Mouse (Mus musculus): ENCODE measurements around the gene Clic1. TPM values are rescaled to one million over a fixed set of nuclear protein-coding genes. Genes with fewer than 3 reads are reported as not detected.
A peak's percentile ranks its signal among the peaks of the same experiment; 100 is the strongest.
"Not testable (repeated sequence)": the region's sequence is repeated elsewhere in the genome, so short reads cannot be mapped to it uniquely, and the experiment has no call there.

Clic1 gene
- polyA plus RNA-seq, 1 experiment from 2014 or later, result 73.9 TPM

DNA sequence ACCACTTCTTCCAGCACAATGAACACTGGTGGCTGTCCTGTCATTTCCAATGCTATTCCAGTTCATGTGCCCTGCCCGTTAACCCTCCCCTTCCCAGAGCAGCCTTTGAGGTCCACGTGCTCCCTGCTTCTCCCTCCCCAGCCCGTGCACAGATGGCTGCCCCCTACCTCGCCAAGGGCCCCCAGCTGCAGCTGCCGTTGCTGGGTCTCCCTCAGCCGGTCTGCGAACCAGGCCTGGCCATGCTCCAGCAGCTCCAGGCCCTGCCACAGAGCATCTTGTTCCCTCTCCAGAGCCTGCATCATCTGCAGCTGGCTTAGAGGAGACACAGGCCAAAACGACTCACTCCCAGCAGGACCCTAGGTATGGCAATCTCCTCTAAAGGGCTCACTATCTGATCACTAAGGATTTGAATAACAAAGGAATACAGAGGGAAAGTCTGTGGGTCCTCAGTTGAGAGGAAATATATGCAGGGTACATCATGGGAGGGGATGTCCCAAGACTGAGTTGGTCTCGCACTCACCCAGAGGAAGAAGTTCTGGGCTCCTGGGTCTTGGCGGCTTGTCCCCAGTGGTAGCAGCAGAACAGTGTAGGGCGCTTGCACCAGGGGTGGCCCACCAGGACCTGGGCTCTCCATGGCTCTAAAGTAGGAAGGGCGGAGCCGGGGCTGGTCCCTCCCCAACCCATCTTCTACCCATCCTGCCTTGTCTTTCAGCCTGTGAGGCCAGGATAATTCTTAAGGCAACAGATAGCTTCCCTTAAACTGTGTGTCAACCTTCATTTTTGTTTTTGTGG is 22.3 kb upstream of the Clic1 start, which contains the start of gene Sapcd1:
Gene Sapcd1 (minus strand): TSS at position 740 of the 792 bp plus-strand sequence.
- peak within 1 kb of the TSS; percentile 25; the same call in 1 of the 2 replicates for H3K4me2 ChIP-seq (ENCODE audit: low read depth, low read length)
- no peaks in the 10 kb centered on the region for H3K36me3 ChIP-seq (replicated peaks; ENCODE audit: control insufficient read depth, insufficient read depth, low read depth, low read length)
- H3K27me3 ChIP-seq (ENCODE audit: control insufficient read depth, insufficient read depth, low read length), result no peaks in the 10 kb centered on the region
- DNase-seq (ENCODE audit: low spot score) (peak; percentile 38), ATAC-seq (replicated peaks; ENCODE audit: insufficient number of reproducible peaks, low FRiP score, low TSS enrichment, low read depth) (0 out of 2 replicates have a peak, but pooled peaks have one; percentile 45)
- peaks cover 3% of the 10 kb centered on the region for H3K4me1 ChIP-seq (ENCODE audit: control insufficient read depth, insufficient read depth, low read length)
- peak within 1 kb of the TSS; percentile 38; the same call in 1 of the 2 replicates for H3K27ac ChIP-seq (replicated peaks; ENCODE audit: low read depth, low read length)
- WGBS, result 37% methylated on average over 13 of the region's 13 CpGs
- peak within 1 kb of the TSS; percentile 51 for H3K9ac ChIP-seq (replicated peaks; ENCODE audit: low read length)
- no peaks in the 10 kb centered on the region for H3K9me3 ChIP-seq (replicated peaks; ENCODE audit: control insufficient read depth, low read length)
- peak within 1 kb of the TSS; percentile 12; the same call in 1 of the 2 replicates for H3K4me3 ChIP-seq (ENCODE audit: low read depth, low read length)

DNA sequence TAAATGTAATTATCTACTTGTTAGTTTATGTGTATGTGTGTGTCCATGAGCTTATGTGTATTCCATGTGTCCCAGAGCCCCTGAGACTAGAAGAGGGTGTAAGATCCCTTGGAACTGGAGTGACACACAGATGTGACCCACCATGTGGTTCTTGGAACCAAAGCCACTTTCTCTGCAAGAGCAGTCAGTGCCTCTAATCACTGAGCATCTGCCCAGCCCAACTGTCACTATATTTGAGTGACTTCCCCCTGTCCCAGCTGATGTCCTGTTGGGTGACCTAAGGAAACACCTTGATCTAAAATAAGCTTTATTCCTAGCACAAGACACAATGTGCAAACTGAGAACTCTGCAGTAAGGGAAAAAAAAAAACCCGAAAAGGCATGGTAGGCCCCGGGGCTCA is 21.5 kb upstream of the Clic1 start:
- no peak overlapping the region for H3K4me3 ChIP-seq (ENCODE audit: low read depth, low read length)
- no peak overlapping the region for H3K4me2 ChIP-seq (ENCODE audit: low read depth, low read length)
- DNase-seq (ENCODE audit: low spot score), result no peak
- no peak overlapping the region for H3K27ac ChIP-seq (replicated peaks; ENCODE audit: low read depth, low read length)
- no peaks in the 10 kb centered on the region for H3K9me3 ChIP-seq (replicated peaks; ENCODE audit: control insufficient read depth, low read length)
- peaks cover 3% of the 10 kb centered on the region for H3K4me1 ChIP-seq (ENCODE audit: control insufficient read depth, insufficient read depth, low read length)
- no peak overlapping the region for H3K9ac ChIP-seq (replicated peaks; ENCODE audit: low read length)
- no peaks in the 10 kb centered on the region for H3K36me3 ChIP-seq (replicated peaks; ENCODE audit: control insufficient read depth, insufficient read depth, low read depth, low read length)
- H3K27me3 ChIP-seq (ENCODE audit: control insufficient read depth, insufficient read depth, low read length), result no peaks in the 10 kb centered on the region
- WGBS, result 73% methylated on average over 2 of the region's 2 CpGs
- no peak for ATAC-seq (replicated peaks; ENCODE audit: insufficient number of reproducible peaks, low FRiP score, low TSS enrichment, low read depth)

DNA sequence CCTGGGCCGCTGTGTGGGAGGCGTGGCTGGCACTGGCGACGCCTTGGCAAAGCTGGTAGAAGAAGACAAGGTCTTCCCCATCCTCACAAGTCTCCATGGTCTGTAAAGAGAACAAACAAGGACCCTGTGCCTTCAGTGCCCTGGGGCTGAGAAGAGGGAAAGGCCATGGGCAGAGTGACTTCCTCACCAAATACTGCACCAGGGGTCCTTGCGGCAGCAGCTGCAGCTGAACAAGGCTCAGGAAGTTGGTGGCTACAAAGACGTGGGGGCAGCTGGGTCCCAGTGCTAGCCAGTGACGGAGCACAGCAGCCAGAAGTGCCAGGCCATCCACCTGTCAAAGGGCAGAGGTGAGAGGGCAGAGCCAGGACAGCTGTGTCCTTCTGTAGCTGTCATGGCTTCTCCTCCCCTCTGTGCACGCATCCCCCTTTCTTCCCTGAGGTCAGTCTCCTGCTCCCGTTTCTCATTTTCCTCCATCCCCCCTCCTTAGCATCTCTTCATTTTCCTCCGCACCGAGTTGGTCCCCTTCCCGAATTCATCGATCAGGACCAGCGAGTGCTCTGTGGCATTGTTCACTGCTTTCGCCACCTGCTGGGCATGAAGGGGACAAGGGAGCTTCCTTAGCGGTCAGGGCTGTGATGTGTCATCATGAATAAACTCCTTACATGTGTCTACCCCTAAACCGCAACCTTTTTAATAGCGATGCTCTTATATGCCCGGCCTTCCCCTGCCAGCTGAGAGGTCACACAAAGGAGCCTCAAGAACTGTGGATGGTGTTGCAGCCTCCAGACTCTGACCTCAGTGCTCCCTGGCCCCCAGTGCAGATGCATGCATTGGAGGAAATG is 19.9 kb upstream of the Clic1 start:
- WGBS, result 27% methylated on average over 19 of the region's 19 CpGs
- Histone ChIP-seq H3K36me3 (replicated peaks; ENCODE audit: control insufficient read depth, insufficient read depth, low read depth, low read length) (no peaks in the 10 kb centered on the region), H3K27ac (replicated peaks; ENCODE audit: low read depth, low read length) (no peak overlapping the region), H3K4me2 (ENCODE audit: low read depth, low read length) (no peak overlapping the region), H3K4me1 (ENCODE audit: control insufficient read depth, insufficient read depth, low read length) (peaks cover 3% of the 10 kb centered on the region), H3K9me3 (replicated peaks; ENCODE audit: control insufficient read depth, low read length) (no peaks in the 10 kb centered on the region), H3K4me3 (ENCODE audit: low read depth, low read length) (no peak overlapping the region), H3K9ac (replicated peaks; ENCODE audit: low read length) (peak overlapping the region; percentile 13; the same call in 1 of the 2 replicates), H3K27me3 (ENCODE audit: control insufficient read depth, insufficient read depth, low read length) (no peaks in the 10 kb centered on the region)
- DNase-seq (ENCODE audit: low spot score) (peak; percentile 56), ATAC-seq (replicated peaks; ENCODE audit: insufficient number of reproducible peaks, low FRiP score, low TSS enrichment, low read depth) (no peak)

DNA sequence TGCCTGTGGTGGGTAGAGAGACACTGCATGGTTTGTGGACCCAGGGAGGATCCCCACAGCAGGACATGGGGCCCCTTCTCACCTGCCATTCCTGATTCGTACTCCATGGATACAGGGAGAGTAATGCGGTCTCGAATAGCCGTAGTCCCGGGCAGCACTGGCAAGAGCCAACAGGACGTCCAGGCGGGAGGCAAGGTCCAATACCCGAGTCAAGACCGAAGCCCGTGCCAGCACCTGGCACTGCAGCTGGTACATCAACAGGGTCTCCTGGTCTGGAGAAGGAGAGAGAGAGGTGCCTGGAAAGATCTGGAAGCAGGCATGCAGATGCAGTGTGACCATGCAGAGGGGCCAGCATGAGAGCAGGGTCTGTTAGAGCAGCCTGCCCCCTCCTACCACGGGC is 18.5 kb upstream of the Clic1 start:
- DNase-seq (ENCODE audit: low spot score) (no peak), ATAC-seq (replicated peaks; ENCODE audit: insufficient number of reproducible peaks, low FRiP score, low TSS enrichment, low read depth) (no peak)
- no peaks in the 10 kb centered on the region for H3K36me3 ChIP-seq (replicated peaks; ENCODE audit: control insufficient read depth, insufficient read depth, low read depth, low read length)
- no peak overlapping the region for H3K27ac ChIP-seq (replicated peaks; ENCODE audit: low read depth, low read length)
- H3K4me2 ChIP-seq (ENCODE audit: low read depth, low read length), result no peak overlapping the region
- H3K9me3 ChIP-seq (replicated peaks; ENCODE audit: control insufficient read depth, low read length), result no peaks in the 10 kb centered on the region
- 94% methylated on average over 11 of the region's 11 CpGs for WGBS
- H3K4me1 ChIP-seq (ENCODE audit: control insufficient read depth, insufficient read depth, low read length), result peaks cover 3% of the 10 kb centered on the region
- H3K27me3 ChIP-seq (ENCODE audit: control insufficient read depth, insufficient read depth, low read length), result no peaks in the 10 kb centered on the region
- no peak overlapping the region for H3K9ac ChIP-seq (replicated peaks; ENCODE audit: low read length)
- H3K4me3 ChIP-seq (ENCODE audit: low read depth, low read length), result no peak overlapping the region

DNA sequence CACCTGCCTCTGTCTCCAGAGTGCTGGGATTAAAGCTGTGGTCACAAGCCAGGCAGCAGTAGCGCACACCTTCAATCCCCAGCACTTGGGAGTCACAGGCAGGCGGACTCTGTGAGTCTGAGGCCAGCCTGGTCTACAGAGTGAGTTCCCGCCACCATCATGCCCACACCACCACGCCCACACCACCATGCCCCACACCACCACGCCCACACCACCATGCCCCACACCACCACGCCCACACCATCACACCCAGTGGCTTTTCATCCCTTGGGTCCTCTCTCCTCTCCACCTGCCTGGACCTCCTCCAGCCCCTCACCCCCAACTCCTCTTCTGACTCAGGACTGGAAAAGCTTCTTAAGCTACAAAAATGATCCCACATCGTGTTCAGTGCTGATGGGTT is 17.9 kb upstream of the Clic1 start:
- Histone ChIP-seq H3K4me1 (ENCODE audit: control insufficient read depth, insufficient read depth, low read length) (peaks cover 3% of the 10 kb centered on the region), H3K36me3 (replicated peaks; ENCODE audit: control insufficient read depth, insufficient read depth, low read depth, low read length) (no peaks in the 10 kb centered on the region), H3K4me3 (ENCODE audit: low read depth, low read length) (no peak overlapping the region), H3K9me3 (replicated peaks; ENCODE audit: control insufficient read depth, low read length) (no peaks in the 10 kb centered on the region), H3K27ac (replicated peaks; ENCODE audit: low read depth, low read length) (no peak overlapping the region), H3K27me3 (ENCODE audit: control insufficient read depth, insufficient read depth, low read length) (no peaks in the 10 kb centered on the region), H3K9ac (replicated peaks; ENCODE audit: low read length) (no peak overlapping the region), H3K4me2 (ENCODE audit: low read depth, low read length) (no peak overlapping the region)
- DNase-seq (ENCODE audit: low spot score) (no peak), ATAC-seq (replicated peaks; ENCODE audit: insufficient number of reproducible peaks, low FRiP score, low TSS enrichment, low read depth) (no peak)
- WGBS, result 75% methylated on average over 7 of the region's 7 CpGs

DNA sequence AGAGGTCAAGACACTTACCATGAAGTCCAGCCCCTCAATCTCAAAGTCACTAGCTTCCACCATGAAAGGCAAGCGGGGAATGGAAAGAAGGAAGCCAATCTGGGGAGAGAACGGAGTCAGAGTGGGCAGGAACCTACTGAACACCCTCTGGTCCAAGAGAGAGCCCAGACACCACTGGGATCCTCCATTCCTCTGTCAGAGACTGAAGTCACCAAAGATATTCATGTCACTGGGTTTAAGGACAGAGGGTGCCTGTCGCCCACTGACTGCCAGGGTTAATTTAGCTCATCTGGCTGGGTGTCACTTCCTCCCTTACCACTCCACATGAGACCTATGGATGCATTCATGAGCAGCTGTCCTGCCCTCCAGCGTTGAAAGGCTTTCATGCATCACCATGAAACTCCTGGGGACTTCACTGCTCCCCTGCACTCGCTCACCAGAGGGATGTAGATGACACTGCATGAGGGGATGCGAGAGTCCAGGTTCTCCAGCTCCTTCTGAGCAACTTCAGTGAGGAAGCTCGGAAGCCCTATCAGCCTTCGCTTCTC is 17.4 kb upstream of the Clic1 start:
- H3K36me3 ChIP-seq (replicated peaks; ENCODE audit: control insufficient read depth, insufficient read depth, low read depth, low read length), result no peaks in the 10 kb centered on the region

DNA sequence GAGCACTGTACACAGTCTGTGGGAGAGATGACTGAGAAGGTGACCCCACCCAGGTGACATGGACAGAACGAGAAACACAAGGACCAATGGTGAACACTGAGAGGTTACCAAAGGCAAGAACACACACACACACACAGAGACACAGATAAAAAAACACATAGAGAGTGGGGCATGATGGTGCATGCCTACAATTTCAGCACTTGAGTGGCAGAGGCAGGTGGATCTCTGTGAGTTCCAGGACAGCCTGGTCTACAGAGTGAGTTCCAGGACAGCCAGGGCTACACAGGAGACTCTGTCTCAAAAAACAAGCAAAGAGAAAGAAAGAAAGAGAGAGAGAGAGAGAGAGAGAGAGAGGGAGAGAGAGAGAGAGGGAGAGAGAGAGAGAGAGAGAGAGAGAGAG is 16.1 kb upstream of the Clic1 start:
- DNase-seq (ENCODE audit: low spot score); H3K4me3 ChIP-seq (ENCODE audit: low read depth, low read length); H3K4me1 ChIP-seq (ENCODE audit: control insufficient read depth, insufficient read depth, low read length); H3K27ac ChIP-seq (replicated peaks; ENCODE audit: low read depth, low read length); H3K36me3 ChIP-seq (replicated peaks; ENCODE audit: control insufficient read depth, insufficient read depth, low read depth, low read length); H3K9ac ChIP-seq (replicated peaks; ENCODE audit: low read length); H3K4me2 ChIP-seq (ENCODE audit: low read depth, low read length); H3K27me3 ChIP-seq (ENCODE audit: control insufficient read depth, insufficient read depth, low read length); H3K9me3 ChIP-seq (replicated peaks; ENCODE audit: control insufficient read depth, low read length); ATAC-seq (replicated peaks; ENCODE audit: insufficient number of reproducible peaks, low FRiP score, low TSS enrichment, low read depth): not testable (repeated sequence)
- 78% methylated on average over 1 of the region's 1 CpGs for WGBS

More for the DNA sequence above, 17.4 kb upstream of the Clic1 start:
- DNase-seq (ENCODE audit: low spot score), result no peak
- Histone ChIP-seq H3K9me3 (replicated peaks; ENCODE audit: control insufficient read depth, low read length) (no peaks in the 10 kb centered on the region), H3K9ac (replicated peaks; ENCODE audit: low read length) (no peak overlapping the region), H3K27me3 (ENCODE audit: control insufficient read depth, insufficient read depth, low read length) (no peaks in the 10 kb centered on the region), H3K27ac (replicated peaks; ENCODE audit: low read depth, low read length) (no peak overlapping the region), H3K4me2 (ENCODE audit: low read depth, low read length) (no peak overlapping the region), H3K4me3 (ENCODE audit: low read depth, low read length) (no peak overlapping the region), H3K4me1 (ENCODE audit: control insufficient read depth, insufficient read depth, low read length) (peaks cover 3% of the 10 kb centered on the region)
- WGBS, result 69% methylated on average over 8 of the region's 8 CpGs
- ATAC-seq (replicated peaks; ENCODE audit: insufficient number of reproducible peaks, low FRiP score, low TSS enrichment, low read depth), result no peak

Data from embryonic facial prominence, embryonic 11.5 days (tissue).